Mouse (Mus musculus): ENCODE data around the gene Phlpp2. TPM values are rescaled to one million over a fixed set of nuclear protein-coding genes. Genes with fewer than 3 reads are reported as not detected.
A peak's percentile ranks its signal among the peaks of the same experiment; 100 is the strongest.

Phlpp2 gene
- total RNA-seq, 2 experiments from 2014 or later: 7.6 to 7.7 TPM

DNA sequence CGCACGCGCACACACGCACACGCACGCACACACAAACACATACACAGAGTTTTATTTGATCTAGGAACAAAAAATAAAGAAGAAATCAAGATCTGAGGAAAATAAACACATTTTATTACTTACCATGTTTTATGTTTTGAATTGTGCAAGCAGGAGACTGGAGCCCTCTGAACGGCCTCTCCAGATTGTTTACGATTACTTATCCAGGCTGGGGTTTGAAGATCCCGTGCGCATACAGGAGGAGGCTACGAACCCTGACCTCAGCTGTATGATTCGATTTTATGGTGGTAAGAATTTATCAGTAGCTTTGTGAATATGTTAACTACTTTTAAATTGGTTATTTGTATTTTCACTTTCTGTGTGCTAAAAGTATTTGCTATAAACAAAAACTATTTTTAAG lies 27.0 kb downstream of the Phlpp2 start:
- DNase-seq (ENCODE audit: low spot score in 2 of 2): no peak

DNA sequence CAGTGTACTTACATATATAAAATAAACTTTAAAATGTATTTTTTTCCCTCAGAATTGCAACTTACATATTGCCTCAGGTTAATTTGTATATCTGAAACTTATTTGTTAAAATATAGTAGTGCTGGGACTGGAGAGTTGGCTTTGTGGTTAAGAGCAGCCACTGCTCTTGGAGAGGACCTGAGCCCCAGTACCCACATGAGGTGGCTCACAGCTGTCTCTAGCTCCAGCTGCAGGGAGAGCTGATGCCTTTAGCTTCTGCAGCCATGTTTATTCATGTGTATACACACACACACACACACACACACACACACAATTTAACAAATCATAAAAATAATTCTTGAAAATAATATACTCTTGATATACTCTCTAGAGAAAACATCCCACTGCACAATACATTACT lies 34.0 kb downstream of the Phlpp2 start:
- no peak for DNase-seq (ENCODE audit: low spot score in 2 of 2)

DNA sequence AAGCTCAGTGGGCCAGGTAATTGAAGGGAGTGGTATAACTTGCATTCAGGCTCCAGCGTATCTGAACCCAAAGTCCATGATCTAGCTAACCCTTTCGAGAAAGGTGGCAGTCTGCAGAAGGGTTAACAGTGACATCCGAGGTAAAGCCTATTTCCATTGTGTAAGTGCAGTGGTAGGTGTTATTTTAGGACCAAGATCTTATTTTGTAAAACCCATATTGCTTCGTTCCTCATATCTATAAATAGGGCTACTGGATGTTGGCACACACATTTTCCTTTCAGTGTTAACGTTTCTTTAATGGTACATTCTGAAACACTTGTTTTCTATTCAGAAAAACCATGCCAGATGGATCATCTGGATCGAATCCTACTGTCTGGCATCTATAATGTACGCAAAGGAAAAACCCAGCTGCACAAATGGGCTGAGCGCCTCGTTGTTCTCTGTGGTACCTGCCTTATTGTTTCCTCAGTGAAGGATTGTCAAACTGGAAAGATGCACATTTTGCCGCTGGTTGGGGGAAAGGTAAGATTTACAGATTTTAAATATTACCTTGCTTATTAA lies 35.6 kb downstream of the Phlpp2 start:
- no peak for DNase-seq (ENCODE audit: low spot score in 2 of 2)

DNA sequence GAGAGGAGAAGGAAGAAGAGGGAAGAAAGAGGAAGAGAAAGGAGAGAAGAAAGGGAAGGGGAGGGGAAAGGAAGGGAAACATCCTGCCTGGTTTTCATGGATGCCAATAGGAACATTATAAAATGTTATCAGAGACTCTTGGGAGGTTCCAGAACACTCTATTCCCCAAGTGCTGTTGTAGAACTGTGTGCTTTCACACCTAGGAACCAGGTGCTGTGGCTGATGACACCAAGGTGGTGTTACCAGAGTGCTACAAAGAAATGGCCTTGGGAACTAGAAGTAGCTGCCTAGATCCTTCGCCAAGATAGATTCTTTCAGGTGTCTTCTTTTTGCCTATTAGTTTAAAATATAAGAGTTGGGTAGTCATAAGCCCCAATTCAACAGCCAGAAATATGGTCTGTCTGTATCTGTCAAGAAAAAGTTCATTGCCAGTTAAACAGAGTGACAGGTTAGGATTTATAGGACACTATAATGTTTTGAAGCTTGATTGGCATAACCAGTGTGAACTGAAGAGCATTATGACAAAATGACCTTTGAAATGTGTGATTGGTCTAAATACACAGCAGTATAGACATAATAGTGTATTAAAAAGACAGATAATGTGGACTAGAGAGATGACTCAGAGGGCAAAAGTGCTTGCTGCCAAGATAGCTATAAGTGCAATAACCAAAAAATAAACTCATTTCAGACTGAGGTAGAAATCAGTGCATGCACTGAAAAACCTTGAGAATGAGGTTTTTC lies 36.8 kb downstream of the Phlpp2 start:
- no peak for DNase-seq (ENCODE audit: low spot score in 2 of 2)

DNA sequence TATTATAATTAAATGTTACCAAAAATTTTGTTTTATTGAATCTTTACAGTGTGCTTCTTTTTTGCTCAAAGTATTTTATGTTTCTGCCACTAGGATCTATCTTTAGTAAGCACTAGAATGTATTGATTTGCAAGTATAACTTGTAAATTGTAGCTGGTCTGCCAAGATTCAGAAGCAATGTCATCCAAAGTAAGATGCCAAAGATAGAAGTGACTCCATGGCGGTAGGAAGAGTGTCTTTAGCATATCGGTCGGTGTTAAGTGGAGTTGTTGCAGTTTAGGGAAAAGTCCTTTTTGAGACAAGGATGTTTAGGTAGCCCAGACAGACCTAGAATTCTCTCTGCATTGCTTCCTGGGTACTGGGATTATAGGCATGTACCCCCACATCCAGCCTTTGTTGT lies 38.6 kb downstream of the Phlpp2 start:
- no peak for DNase-seq (ENCODE audit: low spot score in 2 of 2)

DNA sequence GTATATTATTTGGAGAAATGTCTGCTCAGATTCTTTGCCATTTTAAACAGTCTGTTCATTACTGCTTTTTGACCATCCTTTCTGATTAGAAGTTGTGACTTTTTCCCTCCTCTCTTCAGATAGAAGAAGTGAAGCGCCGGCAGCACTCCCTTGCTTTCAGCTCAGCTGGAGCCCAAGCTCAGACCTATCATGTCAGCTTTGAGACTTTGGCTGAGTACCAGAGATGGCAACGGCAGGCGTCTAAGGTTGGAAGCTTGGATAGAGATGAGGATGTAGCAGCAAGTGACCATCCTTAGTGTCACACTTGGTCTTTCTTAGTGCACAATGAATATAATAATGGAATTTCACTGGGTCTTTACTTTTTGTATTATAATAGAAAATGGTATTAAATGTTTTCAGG lies 39.0 kb downstream of the Phlpp2 start:
- no peak for DNase-seq (ENCODE audit: low spot score in 2 of 2)

DNA sequence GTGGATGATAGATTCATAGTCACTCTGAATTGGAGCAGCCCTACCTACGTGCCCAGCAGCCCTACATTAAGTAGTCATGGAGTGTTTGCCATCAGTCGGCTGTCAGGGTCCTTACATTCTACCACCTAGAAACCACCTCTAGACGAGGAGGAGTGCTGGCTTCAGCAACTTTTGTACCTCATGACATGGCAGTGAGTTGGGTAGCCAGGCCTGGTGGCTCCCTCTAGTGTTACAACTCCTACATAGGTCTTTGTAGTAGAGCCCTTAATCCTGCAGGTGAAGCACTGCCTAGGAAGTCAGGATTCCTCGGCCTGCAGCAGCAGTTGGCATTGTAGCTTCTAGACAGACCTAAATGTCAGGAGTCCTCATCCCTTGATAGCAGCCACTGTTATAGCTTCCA lies 48.9 kb downstream of the Phlpp2 start:
- DNase-seq (ENCODE audit: low spot score in 2 of 2): peak in 1 of 2 experiments; percentile 16

DNA sequence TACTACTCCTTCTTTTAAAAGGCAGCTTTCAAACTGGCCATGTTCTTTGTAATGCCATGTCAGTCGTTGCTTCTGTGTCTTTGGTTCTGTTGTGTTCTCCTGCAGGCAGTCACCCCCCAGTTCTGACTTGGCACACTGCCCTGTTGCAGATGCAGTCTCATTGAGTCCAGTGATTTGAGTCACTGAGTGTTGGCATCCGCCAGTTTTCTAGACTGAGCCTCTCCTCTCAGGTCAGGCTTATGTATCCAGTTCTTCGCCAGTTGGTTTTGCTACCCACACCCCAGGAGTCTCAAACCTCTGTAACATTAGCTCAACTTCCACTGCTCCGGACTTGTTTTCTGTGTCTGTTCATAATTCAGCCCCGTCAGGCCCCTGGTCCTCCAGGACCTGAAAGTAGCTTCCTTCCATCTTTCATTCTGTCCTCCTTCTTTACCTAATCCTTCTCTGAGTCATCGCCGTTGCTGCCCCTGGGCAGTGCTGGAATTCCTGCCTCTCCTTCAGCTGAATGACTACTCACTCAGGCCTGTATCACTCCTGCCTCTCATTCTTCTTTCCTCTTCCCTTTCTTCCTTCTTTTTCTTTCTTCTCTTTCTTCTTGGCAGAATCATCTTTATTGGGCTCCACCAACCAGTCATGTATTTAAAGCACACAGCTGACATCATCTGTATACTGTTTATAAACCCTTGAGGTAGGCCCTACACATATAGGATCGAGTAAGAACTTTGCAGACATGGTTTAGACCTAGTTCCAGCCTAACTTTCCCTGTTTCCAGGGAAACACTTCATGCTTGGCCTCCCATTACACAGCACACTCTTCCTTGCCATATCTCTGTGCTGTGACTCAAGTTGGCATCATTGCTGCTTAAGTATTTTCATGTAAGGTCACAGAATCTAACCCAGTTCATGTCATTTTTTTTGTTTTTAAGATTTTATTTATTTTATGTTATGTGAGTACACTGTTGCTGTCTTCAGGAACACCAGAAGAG lies 52.4 kb downstream of the Phlpp2 start:
- DNase-seq (ENCODE audit: low spot score in 2 of 2): peak in 1 of 2 experiments; percentile 24

DNA sequence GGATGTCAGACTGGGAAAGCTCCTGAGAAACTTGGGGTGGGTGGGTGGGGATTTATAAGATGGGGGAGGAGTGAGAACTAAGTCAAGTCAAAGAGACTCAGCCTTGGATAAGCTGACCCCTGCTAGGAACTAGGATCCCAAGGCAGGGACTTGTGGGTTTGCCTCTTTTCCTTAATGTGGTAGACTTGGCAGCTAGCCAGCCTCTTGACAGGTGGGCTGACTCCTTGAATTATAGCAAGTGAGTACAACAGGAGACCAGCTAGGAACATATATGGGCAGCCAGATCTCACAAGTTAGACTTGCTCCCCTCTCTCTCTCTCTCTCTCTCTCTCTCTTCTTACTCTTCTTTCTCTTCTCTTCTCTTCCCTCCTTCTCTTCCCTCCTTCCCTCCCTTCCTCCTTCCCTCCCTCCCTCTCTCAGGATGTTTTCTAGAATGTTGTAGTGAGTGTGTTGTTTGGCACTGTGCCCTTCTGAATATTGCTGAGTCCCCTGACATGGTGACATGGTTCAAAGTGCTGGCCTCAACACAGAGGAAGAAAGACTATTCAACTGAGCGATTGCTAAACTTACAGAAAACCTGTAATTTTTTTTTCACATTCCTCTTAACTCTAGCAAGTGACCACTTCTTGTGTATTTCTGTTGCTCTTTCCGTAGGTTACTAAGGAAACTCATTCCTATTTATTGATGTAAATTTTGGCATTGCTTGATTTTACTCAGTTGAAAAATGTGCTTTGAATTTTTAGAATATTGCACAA lies 73.4 kb downstream of the Phlpp2 start:
- no peak for DNase-seq (ENCODE audit: low spot score in 2 of 2)

DNA sequence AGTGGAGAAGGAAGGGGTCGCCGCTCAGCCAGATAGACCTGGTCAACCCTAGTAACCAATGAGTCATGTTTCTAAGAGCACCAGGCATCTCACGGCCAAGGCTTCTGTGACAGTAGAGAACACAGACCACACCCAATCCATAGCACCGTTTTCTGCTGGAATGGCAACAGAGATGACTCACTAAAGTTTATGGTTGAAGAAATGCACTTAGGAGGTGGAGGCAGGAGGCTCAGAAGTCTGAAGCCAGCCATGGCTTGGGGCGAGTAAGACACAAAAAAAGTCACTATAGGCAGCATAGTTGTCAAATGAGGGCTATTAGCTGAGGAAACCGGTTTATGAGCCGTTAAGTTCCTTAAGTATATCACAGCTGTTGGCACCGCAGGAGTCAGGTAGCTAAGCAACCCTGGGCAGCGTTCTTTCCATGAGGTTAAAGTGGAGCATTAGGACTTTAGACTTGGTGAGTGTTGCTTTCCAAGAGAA lies 76.9 kb downstream of the Phlpp2 start:
- no peak for DNase-seq (ENCODE audit: low spot score in 2 of 2)

DNA sequence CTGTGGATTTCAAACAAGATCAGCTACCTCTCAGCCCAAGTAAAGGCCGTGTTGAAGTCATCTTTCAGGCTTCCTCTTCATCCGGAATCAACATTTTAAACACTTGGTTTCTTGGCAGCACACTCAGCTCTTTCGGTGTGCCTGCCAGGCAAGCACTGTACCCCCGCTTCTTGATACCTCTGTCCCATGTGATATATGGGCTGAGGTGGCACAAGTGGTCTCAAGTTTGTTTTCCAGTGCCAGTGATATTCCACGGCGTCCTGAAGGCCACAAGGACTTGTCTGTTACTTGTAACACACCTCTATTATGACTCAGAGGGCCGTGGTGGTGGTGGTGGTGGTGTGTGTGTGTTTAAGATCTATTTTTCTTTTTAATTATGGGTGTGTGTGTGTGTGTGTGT lies 77.4 kb downstream of the Phlpp2 start:
- DNase-seq (ENCODE audit: low spot score in 2 of 2): no peak

DNA sequence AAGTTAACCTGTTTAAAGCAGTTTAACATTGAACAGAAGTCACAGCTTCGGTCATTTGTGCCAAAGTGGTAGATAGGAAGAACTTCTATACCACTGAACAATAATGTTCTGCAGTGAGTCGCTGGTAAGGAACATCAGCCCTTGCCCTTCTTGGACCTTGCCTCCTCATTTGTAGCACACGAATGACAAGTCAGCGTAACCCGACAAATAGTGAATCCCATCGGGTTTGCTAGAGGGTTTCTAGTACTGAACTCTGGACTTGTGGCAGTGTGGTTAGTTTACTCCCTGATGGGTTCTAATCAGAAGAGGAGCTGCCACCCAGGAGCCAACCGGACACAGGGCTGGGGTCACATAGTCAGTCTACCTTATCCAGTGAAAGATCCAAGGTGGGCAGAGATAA lies 77.9 kb downstream of the Phlpp2 start:
- no peak for DNase-seq (ENCODE audit: low spot score in 2 of 2)

DNA sequence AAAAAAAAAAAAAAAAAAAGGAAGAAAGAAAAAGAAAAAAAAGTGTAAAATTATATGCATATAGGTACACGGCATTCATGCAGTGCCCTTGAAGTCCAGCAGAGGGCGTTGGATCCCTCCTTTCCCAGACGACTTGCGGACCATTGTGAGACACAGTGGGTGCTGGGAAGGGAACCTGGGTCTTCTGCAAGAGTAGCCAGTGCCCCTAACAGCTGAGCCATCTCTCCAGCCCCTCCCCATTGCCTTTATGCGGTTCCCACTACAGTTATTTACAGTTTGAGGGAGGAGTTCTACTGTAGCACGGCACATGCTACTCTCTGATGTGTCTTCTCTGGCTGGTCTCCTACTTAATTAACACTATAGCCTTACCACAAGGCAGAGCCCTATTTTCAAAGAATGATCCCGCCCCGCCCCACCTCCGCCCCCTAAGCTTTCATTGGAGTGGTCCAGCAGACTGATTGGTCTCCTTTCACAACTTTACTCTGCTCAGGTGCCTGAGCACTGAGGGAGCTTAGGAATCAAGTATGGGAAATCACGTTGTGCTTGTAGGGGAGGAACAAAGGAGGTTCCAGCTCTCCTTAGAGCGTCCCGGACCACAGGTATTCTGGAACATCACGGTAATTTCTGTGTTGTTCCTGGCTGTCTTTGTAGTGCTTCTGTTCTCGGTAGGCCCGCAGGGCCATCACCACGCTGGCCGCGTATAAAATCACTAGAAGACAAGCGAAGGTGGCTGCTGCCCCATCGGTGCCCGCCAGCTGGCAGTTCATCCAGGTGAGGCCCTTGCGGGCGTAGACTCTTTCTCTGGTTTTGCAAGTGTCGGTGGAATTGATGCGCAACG lies 79.3 kb downstream of the Phlpp2 start:
- DNase-seq (ENCODE audit: low spot score in 2 of 2): no peak

DNA sequence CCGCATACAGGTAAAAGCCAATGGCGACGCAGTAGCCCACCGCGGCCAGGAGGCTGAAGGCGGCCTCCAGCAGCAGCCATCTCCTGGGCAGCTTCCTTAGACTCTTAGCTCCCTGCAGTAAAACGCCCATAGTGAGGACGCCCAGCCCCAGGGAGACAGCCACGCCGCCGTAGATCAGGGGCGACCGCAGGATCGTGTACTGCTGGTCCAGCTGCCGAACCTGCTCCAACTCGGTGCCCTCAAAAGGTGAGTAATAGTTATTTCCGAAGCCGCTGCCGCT lies 79.9 kb downstream of the Phlpp2 start:
- DNase-seq (ENCODE audit: low spot score in 2 of 2): no peak

DNA sequence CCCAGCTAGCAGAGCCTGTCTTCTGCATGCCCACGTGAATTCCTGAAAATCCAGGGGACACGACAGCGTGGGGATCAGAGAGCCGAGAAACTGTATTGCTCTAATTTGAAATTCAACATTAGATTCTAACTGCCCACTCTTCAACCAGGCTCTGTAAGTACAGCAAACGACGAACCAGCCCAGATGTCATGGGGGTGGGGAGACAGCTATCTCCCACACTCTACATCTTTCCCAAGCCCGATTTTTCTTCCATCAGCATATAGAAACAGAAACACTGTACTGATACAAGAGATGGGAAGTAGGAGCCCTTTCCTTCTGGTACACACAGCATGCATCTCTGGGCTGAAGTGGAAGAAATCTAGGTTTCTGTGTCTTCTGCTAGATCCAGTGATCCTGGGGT lies 83.8 kb downstream of the Phlpp2 start:
- no peak for DNase-seq (ENCODE audit: low spot score in 2 of 2)

DNA sequence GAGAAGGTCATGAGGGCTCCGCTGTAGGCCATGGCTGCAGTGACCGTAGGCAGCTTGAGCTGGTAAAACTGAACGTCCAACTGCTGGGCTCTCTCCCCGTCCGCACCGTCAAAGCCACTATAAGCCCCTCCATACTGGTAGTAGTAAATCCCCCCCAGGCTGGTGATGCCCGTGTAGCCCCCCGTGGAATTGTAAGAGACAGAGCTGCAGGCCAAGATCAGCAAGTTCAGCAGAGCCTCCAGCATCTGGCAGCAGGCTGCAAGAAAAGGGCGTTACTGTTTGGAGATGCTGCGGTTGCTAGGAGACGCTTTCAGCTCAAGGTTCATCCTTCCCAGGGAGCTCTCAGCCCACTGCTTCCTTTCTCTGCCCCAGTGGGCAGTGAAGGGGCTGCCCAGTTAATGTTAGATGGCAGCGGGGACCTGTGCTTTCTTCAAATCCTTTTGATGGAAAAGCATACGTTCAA lies 86.2 kb downstream of the Phlpp2 start:
- DNase-seq (ENCODE audit: low spot score in 2 of 2): no peak

DNA sequence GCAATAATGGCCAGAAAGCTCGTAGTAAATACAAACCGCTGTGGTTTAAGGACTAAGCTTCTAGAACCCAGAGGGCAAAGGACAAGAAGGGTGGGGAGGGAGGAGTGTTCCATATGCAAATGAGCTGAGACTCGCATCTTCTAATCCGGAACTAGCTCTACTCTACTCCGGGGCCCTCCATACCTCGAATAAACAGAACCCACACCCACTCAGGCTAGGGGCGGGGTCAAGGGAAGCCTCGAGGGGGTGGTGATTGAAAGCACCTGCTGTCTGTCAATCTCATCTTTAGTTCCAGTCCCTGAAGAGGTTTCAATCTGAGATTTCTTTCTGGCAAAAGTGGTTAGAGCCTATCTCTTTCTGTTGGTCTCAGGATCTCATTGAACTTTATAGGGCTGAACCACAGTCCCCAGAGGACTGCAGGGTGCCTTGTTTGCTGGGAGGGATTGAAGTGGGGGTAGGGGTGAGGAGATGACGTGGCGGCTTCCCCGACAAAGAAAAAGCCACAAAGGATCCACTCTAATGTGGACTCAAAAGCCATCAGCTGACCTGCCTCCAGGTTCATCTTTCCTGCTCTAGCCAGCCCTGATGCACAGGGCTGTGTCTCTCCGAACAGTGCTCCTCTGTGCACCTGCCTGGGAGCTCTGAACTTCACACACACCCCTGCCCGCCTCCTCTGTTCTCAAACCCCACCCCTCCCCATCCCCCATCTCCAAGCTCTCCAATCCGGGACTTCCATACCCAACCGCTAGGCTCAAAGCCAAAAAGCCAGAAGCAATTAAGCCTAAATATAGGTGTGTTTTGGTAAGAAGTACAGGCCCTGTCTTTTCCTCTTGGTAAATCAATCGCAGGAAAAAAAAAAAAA lies 89.1 kb downstream of the Phlpp2 start:
- DNase-seq (ENCODE audit: low spot score in 2 of 2): no peak

DNA sequence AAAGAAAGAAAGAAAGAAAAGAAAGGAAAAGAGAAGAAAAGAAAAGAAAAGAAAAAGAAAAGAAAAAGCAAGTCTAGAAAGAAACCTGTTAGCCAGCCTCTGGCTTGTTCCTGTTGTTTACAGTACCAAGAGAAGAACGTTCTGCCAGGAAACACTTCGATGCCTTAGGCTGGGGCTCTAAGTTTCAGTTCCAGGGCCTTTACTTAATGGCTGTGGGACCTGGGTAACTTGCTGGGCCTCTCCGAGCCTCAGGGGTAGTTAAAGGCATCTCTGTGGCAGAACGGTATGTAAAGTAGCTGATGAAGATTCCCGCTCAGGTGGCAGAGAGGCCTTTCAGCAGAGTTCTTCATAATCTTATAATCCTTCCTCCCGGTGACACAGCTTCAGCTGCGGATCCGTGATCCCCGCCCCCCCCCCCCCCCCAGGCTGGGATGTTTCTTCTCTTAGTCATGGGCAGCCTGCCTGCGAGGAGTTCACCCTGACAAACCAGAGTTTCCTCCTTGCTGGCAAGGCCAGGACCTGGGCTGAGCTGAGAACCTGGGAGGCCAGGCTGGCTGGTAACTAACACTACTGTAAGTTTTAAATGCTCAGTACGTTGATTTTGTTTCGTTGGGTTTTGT lies 89.8 kb downstream of the Phlpp2 start:
- DNase-seq (ENCODE audit: low spot score in 2 of 2): no peak

DNA sequence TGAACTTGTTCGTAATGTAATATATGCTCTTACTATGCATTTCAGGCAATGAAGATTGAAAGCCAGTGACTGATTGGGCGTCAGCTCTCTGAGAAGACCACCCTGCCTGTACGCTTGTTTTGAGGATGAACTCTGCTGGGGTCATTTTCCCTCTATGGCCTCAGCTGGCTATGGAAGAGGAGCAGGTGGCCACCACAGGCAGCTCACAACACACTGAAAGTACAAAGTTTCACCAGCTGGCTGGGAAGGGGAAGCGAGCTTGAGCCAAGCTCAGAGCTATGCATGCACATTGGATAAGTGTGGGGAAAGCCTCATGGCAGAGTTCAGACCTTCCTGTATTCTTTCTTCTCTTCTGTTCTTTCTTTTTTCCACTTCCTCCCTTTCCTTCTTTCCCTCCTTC lies 90.8 kb downstream of the Phlpp2 start:
- DNase-seq (ENCODE audit: low spot score in 2 of 2): no peak
